Mouse (Mus musculus): ENCODE data around the gene Kyat1. TPM values are rescaled to one million over a fixed set of nuclear protein-coding genes. Genes with fewer than 3 reads are reported as not detected.
"Not testable (repeated sequence)": the region's sequence is repeated elsewhere in the genome, so short reads cannot be mapped to it uniquely, and the experiment has no call there.

The Kyat1 gene
- total RNA-seq, 1 experiment from 2014 or later = 13.5 TPM

GRCm38 (mm10) chr2:30177700-30178675 is 27.7 kb downstream of the Kyat1 start, which contains the start of gene Spout1:
TSS of gene Spout1 (minus strand) at chr2:30178459.
- ATAC-seq (replicated peaks; ENCODE audit: low read depth, poor library complexity, severe bottlenecking) = peak; percentile 100

GRCm38 (mm10) chr2:30176561-30176960 is 29.1 kb downstream of the Kyat1 start:
- ATAC-seq (replicated peaks; ENCODE audit: low read depth, poor library complexity, severe bottlenecking) = no peak

- no peak for ATAC-seq (replicated peaks; ENCODE audit: low read depth, poor library complexity, severe bottlenecking)
Observed at GRCm38 (mm10) chr2:30175897-30176296, 29.8 kb downstream of the Kyat1 start.

GRCm38 (mm10) chr2:30173541-30174240 is 32.0 kb downstream of the Kyat1 start:
- ATAC-seq (replicated peaks; ENCODE audit: low read depth, poor library complexity, severe bottlenecking) = no peak

GRCm38 (mm10) chr2:30171997-30172382 is 33.7 kb downstream of the Kyat1 start:
- ATAC-seq (replicated peaks; ENCODE audit: low read depth, poor library complexity, severe bottlenecking) = no peak

- peak; percentile 92 for ATAC-seq (replicated peaks; ENCODE audit: low read depth, poor library complexity, severe bottlenecking)
Observed at GRCm38 (mm10) chr2:30171371-30171996, 34.2 kb downstream of the Kyat1 start, which contains the start of gene Endog. TSS of gene Endog (plus strand) at chr2:30171493.

GRCm38 (mm10) chr2:30166677-30167076 is 39.0 kb downstream of the Kyat1 start:
- ATAC-seq (replicated peaks; ENCODE audit: low read depth, poor library complexity, severe bottlenecking) = no peak

- no peak for ATAC-seq (replicated peaks; ENCODE audit: low read depth, poor library complexity, severe bottlenecking)
Observed at GRCm38 (mm10) chr2:30164340-30164932, 41.2 kb downstream of the Kyat1 start.

- peak; percentile 76; the same call in 1 of the 2 replicates for ATAC-seq (replicated peaks; ENCODE audit: low read depth, poor library complexity, severe bottlenecking)
Observed at GRCm38 (mm10) chr2:30161809-30162208, 43.8 kb downstream of the Kyat1 start.

- ATAC-seq (replicated peaks; ENCODE audit: low read depth, poor library complexity, severe bottlenecking) = not testable (repeated sequence)
Observed at GRCm38 (mm10) chr2:30159871-30160270, 45.8 kb downstream of the Kyat1 start.

- ATAC-seq (replicated peaks; ENCODE audit: low read depth, poor library complexity, severe bottlenecking) = no peak
Observed at GRCm38 (mm10) chr2:30152616-30153015, 53.0 kb downstream of the Kyat1 start.

GRCm38 (mm10) chr2:30151840-30152239 is 53.8 kb downstream of the Kyat1 start:
- no peak for ATAC-seq (replicated peaks; ENCODE audit: low read depth, poor library complexity, severe bottlenecking)

- no peak for ATAC-seq (replicated peaks; ENCODE audit: low read depth, poor library complexity, severe bottlenecking)
Observed at GRCm38 (mm10) chr2:30147466-30147865, 58.2 kb downstream of the Kyat1 start.

- no peak for ATAC-seq (replicated peaks; ENCODE audit: low read depth, poor library complexity, severe bottlenecking)
Observed at GRCm38 (mm10) chr2:30144436-30144835, 61.2 kb downstream of the Kyat1 start.

- ATAC-seq (replicated peaks; ENCODE audit: low read depth, poor library complexity, severe bottlenecking) = not testable (repeated sequence)
Observed at GRCm38 (mm10) chr2:30140021-30140420, 65.6 kb downstream of the Kyat1 start.

- no peak for ATAC-seq (replicated peaks; ENCODE audit: low read depth, poor library complexity, severe bottlenecking)
Observed at GRCm38 (mm10) chr2:30136458-30136857, 69.2 kb downstream of the Kyat1 start.
